Mouse (Mus musculus): ENCODE results near the gene Tmem114.

DNA sequence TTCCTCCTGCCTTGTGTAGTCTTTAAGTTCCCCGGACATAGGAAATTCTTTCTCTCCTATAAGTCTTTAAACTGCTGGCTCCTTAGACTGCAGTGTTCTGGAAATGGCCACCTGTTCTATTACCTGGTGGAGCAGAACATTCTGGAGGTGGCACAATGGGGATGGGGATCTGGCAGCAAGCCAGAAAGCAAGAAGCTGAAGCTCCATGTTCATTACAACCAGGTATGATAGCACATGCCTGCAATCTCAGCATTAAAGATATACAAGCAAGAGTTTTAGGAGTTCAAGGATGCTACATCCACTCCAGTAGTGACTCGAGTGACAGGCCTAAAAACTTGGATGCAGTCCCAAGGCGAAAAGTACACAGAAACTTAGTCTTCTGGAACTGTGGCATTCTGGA lies 7.7 kb upstream of the Tmem114 start:
- TF ChIP-seq CTCF (IDR thresholded peaks at IDR 0.05; ENCODE audit: extremely low read depth, insufficient read length, insufficient replicate concordance, low read depth, low read length) (no peak), POLR2A (IDR thresholded peaks at IDR 0.05; ENCODE audit: low read depth, low read length) (no peak)
